Mouse (Mus musculus): ENCODE results near the gene Rexo5.

Rexo5 gene

GRCm38 (mm10) chr7:119845541-119845940 is 51.7 kb downstream of the Rexo5 start:
- DNase-seq (ENCODE audit: low spot score) = no peak

- DNase-seq (ENCODE audit: low spot score) = no peak
These were observed 53.6 kb downstream of the Rexo5 start for GRCm38 (mm10) chr7:119847396-119847795.

DNA sequence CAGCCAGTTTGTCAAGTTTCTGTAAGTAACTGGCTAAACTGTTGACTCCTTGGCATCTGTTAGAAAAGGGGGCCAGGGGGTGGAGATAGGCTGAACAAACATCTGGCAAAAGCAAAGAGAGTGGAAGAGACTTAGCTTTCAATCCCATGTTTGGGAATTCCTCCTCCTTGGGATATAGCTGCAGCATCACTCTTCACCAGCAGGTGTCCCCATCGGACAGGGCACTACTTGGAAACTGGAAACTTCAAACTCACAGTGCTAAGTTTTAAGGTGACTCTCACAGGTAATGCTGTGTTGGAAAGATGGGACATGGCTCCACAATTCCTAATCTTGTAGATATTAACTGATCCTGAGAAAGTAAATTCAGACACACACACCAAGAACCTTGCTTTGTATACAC is 55.3 kb downstream of the Rexo5 start:
- DNase-seq (ENCODE audit: low spot score) = no peak

DNA sequence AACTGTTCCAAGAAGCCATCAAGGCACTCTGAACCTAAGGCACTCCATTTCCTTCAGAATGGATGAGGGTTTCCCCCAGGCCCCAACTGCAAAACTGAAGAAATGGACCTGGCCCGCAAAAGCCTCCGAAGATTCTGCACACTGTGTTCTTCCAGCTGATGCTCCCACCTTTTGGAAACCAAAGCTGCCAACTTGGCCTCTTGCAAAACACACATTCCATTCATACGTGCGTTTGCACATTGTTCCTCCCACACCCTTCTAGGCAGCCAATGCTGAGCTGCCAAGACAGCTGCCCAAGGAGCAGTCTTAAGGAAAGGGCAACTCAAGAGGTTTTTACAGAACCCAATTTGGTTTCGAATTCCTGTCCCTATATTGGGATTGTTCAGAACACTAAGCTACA is 56.9 kb downstream of the Rexo5 start:
- peak; percentile 54 for DNase-seq (ENCODE audit: low spot score)

GRCm38 (mm10) chr7:119852494-119852893 is 58.7 kb downstream of the Rexo5 start:
- no peak for DNase-seq (ENCODE audit: low spot score)

- DNase-seq (ENCODE audit: low spot score) = no peak
These were observed 59.4 kb downstream of the Rexo5 start for GRCm38 (mm10) chr7:119853186-119853585.

DNA sequence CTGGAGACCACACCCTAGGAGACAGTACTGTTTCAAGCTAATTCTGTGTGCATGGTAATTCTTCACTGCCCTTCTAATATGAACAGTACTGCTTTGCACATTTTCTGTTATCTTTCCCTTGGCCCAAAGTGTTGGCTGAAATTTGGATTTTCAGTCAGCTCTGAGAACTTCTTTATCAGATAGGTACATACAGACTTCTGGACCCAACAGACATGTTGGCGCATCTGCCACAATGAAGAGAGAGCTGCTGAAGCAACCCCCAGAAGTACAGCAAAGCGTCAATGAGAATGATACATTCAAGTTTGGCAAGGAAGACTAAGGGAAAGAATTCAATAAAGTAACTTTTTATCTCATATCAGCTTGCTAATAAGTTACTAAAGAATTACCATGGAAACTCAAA is 60.6 kb downstream of the Rexo5 start:
- no peak for DNase-seq (ENCODE audit: low spot score)

GRCm38 (mm10) chr7:119855031-119855430 is 61.2 kb downstream of the Rexo5 start:
- no peak for DNase-seq (ENCODE audit: low spot score)

- DNase-seq (ENCODE audit: low spot score) = no peak
These were observed 65.7 kb downstream of the Rexo5 start for GRCm38 (mm10) chr7:119859476-119859875.

- no peak for DNase-seq (ENCODE audit: low spot score)
These were observed 66.3 kb downstream of the Rexo5 start for GRCm38 (mm10) chr7:119860116-119860515.

DNA sequence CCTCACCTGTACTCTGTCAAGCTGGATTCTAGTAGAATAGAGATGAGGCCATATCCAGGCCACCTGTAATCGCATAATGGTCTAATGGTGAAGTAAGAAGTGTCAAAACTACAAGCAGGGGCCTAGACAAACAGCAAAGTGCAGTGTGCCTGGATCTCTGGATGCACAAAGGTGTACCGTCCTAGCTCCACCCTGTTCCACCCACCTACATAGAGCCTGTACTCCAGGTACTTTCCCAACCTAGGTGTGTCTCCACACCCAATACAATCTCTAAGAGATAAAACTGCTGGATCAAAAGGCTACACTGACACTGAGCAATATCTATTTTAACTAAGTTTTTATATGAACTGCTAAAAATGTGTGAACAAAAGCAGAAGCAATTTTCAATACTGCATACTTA is 66.7 kb downstream of the Rexo5 start:
- no peak for DNase-seq (ENCODE audit: low spot score)

GRCm38 (mm10) chr7:119860971-119861334 is 67.1 kb downstream of the Rexo5 start:
- no peak for DNase-seq (ENCODE audit: low spot score)

GRCm38 (mm10) chr7:119861335-119862091 is 67.7 kb downstream of the Rexo5 start:
- no peak for DNase-seq (ENCODE audit: low spot score)

- DNase-seq (ENCODE audit: low spot score) = no peak
These were observed 68.4 kb downstream of the Rexo5 start for GRCm38 (mm10) chr7:119862167-119862566.

DNA sequence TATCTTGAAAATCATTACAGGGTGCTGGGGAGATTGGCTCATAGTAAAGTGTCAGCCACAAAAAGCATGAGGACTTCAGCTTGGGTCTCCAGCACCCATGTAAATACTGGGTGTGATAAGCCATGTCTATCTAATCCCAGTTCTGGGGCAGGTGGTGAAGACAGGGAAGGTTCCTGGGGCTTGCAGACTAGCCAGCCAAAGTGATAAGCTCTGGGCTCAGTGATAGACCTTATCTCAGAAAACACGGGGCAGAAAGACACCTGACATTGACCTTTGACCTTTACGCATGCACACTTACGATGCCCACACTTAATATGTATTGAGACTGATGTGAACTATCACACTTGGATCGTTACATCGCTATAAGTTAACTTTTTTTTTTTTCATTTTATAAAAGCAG is 70.7 kb downstream of the Rexo5 start:
- DNase-seq (ENCODE audit: low spot score) = no peak

DNA sequence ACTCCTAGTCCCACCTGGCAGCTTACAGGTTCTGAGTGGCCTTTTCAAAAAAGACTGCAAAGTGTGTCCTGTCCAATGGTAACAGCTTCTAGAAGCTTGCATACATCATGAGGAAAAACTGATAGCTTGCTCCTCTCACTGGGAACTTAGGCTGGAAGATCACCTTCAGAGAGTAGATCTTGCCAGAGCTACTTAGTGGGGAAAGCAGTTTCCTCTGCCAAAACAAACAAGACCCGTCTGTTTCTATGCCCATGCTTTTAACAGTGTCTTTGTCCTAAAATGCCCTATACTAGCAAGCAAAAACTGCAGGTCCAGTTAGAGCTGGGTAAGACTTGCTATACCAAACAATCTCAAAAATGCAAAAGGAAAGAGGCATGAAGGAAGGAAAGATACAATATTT is 72.3 kb downstream of the Rexo5 start:
- no peak for DNase-seq (ENCODE audit: low spot score)

GRCm38 (mm10) chr7:119872204-119872603 is 78.4 kb downstream of the Rexo5 start:
- no peak for DNase-seq (ENCODE audit: low spot score)

DNA sequence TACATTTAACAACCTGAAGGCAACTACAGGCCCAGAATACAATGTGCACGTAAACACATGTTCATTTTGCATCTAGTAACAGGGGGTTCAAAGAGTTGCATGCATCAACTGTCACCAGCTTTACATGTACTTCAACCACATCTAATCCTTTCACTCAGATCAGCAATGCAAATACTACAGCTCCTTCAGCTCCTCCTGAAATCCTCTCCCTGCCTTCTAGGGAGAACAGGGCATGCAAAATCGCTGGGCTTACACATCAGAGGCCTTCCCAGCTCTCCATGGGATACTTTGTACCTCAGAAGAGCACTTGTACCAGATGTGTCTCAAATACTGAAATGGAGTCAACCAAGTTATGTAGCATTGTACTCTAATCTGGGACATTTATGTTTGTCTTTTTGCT is 79.2 kb downstream of the Rexo5 start:
- DNase-seq (ENCODE audit: low spot score) = no peak

GRCm38 (mm10) chr7:119875776-119876440 is 82.1 kb downstream of the Rexo5 start:
- DNase-seq (ENCODE audit: low spot score) = no peak

- no peak for DNase-seq (ENCODE audit: low spot score)
These were observed 85.4 kb downstream of the Rexo5 start for GRCm38 (mm10) chr7:119879171-119879570.

GRCm38 (mm10) chr7:119880345-119880744 is 86.5 kb downstream of the Rexo5 start:
- no peak for DNase-seq (ENCODE audit: low spot score)

DNA sequence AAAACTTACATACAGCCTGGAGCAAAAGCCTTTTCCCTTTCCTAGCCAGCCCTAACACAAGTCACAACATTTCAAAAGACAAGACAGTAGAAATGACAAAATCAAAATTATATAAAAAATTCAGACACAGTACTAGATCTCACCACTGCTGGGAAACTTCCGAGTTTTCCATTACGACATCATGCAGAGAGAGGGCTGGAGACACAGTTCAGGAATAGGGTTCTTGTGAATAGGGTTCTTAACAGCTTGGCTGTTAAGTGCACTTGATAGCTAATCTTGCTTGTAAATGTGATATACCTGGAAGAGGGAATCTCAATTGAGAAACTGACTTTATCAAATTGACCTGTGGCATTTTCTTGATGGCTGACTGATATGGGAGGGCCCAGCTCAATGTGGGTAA is 87.4 kb downstream of the Rexo5 start:
- DNase-seq (ENCODE audit: low spot score) = no peak

DNA sequence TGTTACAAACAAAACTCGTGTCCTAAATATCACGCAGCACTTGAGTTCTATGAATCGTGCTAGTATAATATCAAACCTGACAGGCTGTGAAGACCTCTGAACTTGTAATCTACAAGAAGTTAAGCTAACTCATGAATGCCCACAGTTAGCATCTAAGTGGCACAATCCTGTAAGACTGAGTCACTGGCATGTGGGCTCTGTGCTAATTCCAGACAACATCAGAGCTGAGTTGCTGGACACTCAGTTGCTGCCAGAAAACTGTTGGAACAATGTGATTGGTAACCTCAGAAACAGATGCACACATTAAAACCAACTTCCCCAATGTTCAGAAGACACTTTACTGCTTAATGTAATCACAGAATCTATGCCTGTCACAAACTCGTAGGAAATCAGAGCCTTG is 94.1 kb downstream of the Rexo5 start:
- no peak for DNase-seq (ENCODE audit: low spot score)

GRCm38 (mm10) chr7:119892198-119892597 is 98.4 kb downstream of the Rexo5 start:
- no peak for DNase-seq (ENCODE audit: low spot score)
